Mouse (Mus musculus) gastrocnemius, postnatal 10 days (tissue): ENCODE data around the gene Cnih1. TPM values are rescaled to one million over a fixed set of nuclear protein-coding genes. Genes with fewer than 3 reads are reported as not detected.
"Not testable (repeated sequence)": the region's sequence is repeated elsewhere in the genome, so short reads cannot be mapped to it uniquely, and the experiment has no call there.

Experiments used
- DNase-seq: peaks from one replicate; pipeline ENCODE4 v3.0.0; 2021; ENCODE audit warnings: mixed read lengths
- total RNA-seq, 2 experiments: library from RNA; stranded (reverse); gene quantifications; 2 replicates each; pipeline ENCODE4 v1.2.3; 2021

The Cnih1 gene
- total RNA-seq, 2 experiments from 2014 or later, result 59.6 to 65.7 TPM

DNA sequence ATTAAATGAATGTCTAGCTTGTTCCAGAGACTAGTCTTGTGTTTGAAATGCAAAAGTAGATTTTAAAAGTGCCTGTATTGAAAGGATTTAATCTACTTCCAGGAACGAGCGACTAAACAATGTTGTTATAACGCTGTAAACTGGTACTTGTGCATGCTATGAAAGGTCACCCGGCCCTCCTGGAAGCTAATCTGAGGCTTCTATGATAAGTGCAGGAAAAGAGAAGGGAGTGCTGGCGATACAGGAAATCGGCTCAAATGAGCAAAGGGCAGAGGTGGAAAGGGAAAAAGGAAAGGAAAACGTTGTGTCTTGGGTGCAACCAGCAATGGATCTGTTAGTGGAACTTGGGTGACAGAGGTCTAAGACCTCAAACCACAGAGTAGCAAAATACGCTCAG is 292 bp upstream of the Cnih1 start:
- no peak for DNase-seq

DNA sequence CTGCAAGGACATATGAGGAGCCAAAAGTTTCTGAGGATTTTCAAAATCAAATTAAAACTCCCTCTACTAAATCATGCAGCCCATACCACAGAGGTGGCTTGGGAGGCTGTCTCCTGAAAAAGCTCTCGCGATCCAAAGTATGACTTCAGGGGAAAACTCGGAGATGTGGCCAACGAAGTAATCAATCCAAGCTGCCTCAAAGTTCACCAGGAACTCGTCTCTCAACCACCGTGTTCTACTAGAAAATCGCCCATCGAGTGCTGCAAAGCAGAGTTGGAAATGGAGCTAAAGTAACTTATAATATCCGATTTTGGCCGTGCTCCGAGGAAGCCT is 791 bp downstream of the Cnih1 start:
- peak; percentile 9 for DNase-seq

GRCm38 (mm10) chr14:46785247-46785646 is 3.0 kb downstream of the Cnih1 start:
- DNase-seq, result no peak

DNA sequence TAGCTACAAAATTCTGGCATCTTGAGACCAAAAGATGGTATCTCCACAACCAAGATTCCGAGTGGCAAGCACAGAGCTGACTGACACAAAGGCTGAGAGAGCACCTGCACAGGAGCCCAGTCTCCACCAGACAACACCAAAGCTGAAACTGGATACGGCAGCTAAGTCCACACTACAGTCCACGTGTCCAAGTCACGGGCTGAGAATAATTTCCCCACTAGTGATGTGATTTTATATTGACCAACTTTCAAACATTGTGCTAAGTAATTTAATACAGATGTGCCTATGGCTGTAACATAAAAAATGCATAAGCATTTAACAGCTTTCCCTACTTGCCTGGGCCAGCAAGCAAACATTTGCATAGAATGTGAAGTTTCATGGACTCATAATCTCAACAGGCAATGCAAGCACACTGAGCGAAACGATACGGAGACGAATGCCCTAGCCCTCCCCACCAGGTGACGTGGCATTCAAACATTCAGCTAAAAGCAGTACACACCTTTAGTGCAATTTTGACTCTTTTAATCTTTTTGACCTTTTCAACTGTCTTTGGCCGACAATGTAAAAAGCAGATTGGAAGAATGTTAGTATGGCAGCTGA is 4.8 kb downstream of the Cnih1 start:
- DNase-seq, result no peak

GRCm38 (mm10) chr14:46782187-46782828 is 5.9 kb downstream of the Cnih1 start:
- DNase-seq, result no peak

DNA sequence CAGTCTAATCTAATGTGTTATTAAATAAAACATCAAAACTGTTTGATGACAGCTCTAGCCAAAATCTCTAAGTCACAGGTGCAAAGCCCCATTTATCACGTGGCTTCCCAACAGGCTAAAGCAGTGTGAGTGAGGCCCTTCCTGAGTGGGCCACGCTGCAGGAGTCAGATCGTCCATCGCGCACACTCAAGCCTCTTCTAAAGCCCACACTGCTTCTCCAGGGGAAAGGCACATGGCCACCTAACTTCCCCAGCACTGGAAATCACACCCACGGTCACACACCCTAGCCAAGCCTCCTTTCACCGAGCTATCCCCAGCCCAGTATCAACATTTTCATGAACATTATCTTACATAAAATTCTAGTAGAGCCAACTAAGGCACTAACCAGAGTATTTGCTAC is 7.1 kb downstream of the Cnih1 start:
- DNase-seq, result no peak

GRCm38 (mm10) chr14:46779217-46779616 is 9.0 kb downstream of the Cnih1 start:
- no peak for DNase-seq

- DNase-seq, result no peak
Measured at GRCm38 (mm10) chr14:46778756-46779155, 9.5 kb downstream of the Cnih1 start.

DNA sequence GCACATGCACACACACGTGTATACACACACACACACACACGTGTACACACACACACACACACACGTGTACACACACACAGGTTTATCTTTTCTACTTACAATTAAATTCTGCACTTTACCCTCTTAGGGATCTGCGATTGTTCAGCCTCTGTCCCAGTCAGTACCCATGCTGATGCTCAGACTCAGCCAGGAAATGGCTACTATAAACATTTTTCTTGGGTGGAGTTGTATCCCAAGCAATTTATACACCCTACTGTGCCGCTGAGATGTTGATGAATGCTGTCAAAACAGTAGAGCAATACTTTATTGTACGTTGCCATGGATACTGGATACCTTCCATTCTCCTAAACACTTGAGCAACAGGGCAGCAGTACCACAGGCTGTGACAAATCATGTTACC is 18.2 kb downstream of the Cnih1 start:
- DNase-seq, result no peak

GRCm38 (mm10) chr14:46767116-46767515 is 21.1 kb downstream of the Cnih1 start:
- no peak for DNase-seq

DNA sequence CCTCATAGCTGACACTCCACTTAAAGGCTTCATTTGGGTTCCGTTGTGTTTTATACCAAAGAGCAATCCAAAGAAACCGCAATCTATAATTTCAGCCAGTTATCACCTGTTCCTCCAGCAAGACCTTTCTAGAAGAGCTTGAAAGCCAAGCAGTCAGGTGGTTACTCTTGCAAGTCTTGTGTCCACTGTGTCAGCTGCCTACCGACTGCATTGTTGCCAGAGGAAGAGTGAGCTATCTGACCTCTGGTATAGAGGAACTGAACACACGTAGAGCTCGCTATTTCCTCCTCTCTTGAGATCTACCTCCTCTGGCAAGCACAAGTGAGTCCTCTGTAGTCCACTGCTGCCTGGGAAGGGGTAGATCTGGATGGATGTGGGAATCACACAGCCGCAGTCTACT is 27.0 kb downstream of the Cnih1 start:
- DNase-seq, result no peak

DNA sequence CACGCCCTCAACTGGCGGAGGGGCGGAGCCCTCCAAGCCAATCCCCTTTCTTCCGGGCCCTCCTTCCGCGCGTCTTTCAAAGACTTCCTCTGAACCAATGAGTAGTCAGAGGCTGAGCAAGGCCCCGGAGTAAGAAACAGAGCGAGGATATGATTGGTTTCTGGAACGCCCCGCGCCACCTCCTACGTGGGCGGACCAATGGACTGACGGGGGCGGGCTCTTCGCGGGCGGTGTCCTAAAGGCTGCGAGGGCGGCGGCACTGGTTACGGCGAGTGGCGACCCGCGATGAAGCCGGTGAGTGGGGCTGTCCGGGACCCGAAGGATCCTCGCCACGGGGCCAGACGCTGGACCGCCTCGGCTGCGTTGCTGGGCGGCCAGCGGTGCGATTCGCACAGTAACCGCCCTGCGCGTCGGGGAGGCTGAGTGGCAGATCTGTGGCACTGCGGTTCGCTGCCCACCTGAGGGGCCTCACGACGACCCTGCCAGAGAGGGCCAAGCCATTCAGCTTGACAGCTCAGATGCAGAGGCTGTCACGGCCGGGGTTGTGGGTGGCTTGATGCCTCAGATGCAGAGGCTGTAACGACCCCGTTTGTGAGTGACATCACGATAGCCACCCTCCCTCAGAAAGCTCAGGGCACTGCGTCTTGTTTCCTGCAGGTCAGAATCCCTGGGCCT is 27.7 kb downstream of the Cnih1 start, which contains the start of gene Cdkn3:
Gene Cdkn3 (plus strand): TSS at position 187 of the 675 bp plus-strand sequence.
- DNase-seq, result peak; percentile 86

DNA sequence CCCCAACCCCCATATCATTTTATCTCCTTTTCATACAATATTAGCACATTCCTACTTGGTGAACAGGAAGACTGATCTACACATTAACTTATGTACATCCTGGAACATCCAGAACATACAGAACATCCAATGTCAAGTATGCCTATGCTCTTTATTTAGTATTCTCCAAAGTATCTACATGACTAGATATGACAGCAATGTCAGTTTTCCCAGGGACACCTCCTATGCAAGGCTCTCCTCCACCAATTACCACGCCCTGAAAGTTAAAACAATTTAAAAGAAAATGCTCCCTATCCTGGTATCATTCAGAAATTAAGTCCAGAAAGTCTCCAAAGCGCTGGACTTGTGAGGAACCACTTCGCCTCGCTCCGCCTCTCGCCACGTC is 28.2 kb downstream of the Cnih1 start:
- DNase-seq, result no peak

- no peak for DNase-seq
Measured at GRCm38 (mm10) chr14:46757736-46758135, 30.5 kb downstream of the Cnih1 start.

DNA sequence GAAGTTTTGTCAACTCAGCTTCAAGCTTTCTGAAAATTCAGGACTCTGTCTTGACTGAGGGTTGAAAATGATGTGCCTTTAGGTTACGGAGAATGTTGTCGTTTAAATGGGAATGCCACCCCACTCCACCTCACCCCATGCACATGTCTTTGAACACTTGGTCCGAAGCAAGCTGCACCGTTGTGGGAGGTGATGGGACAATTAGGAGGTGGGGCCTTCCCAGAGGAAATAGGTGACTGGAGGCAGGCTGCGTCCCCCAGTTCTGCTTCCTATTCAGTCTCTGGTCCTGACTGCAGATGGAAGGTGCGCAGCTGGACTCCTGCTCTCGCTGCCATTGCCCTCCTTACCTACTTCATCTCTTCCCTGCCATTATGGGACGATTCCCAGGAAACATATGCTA is 32.4 kb downstream of the Cnih1 start:
- DNase-seq, result no peak

- DNase-seq, result not testable (repeated sequence)
Measured at GRCm38 (mm10) chr14:46754371-46754770, 33.8 kb downstream of the Cnih1 start.

DNA sequence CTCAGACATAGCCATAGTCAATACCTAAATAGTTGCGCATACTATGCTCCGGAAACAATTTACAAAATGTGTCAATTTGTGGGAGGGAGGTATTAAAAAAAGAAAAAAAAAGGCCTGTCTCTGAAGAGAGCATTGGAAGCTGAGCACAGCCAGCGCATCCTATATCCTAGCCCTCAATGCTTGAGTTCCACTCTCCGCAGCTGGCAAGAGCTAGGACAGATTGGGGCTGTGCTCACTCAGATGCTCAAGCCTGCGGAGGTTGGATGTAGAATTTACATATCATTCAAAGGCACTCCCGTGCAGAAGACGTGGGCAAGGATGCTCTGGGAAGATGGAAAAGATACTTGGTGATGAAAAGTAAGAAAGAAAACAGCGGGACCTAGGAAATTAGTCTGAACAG is 42.8 kb downstream of the Cnih1 start:
- no peak for DNase-seq

- no peak for DNase-seq
Measured at GRCm38 (mm10) chr14:46742674-46743073, 45.5 kb downstream of the Cnih1 start.

GRCm38 (mm10) chr14:46737346-46737745 is 50.9 kb downstream of the Cnih1 start:
- DNase-seq, result not testable (repeated sequence)

DNA sequence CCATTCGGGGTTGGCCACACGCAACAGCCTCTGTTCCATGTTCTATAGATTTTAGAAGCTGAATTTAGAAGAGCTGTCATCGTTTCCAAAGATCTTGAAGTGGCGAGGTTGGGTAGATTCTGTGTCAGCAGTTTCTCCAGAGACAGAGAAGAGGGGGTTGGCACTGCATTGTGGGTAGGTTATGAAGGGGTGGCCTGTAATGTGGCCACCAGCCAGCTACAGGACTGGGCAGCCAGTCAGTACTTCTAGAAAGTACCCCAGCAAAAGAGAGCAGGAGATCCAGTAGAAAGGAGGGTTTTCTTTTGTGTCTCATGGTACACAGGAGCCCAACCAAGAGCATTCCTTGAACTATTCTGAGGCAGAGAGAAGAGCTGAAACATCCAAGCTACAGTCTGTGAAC is 51.8 kb downstream of the Cnih1 start:
- no peak for DNase-seq

DNA sequence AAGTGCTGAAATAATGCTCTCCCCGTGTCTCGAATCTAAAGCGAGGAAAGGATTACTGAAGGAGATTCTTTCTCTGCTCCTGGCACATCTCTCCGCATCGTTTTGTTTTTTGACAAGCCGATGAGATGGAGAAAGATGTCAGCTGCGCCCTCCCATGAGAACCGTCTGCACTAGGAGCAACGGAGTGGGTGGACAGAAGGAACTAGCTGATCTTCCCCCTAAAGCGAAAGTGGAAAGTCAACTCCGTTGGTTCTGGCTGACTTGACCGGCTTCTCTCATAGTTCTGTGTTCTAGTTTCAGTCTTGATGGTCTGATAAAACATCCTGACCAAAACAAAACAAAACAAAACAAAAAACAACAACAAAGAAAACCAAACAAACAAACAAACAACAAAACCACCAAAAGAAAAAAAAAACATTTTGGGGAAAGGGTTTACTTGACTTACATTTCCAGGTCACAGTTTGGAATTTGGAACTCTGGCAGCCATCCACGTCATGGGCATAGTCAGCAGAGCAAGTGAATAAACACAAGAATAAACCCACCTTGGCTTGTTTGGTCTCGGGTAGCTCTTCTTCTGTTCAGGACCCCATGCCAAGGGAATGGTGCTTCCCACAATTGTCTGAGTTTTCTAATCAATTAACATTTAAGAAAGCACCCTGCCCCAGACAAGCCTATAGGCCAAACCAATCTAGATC is 53.3 kb downstream of the Cnih1 start:
- DNase-seq, result no peak

- no peak for DNase-seq
Measured at GRCm38 (mm10) chr14:46734262-46734661, 53.9 kb downstream of the Cnih1 start.

GRCm38 (mm10) chr14:46725743-46726142 is 62.5 kb downstream of the Cnih1 start:
- DNase-seq, result no peak
